Mouse (Mus musculus): Measurements from ENCODE around the gene Adgrg1. TPM values are rescaled to one million over a fixed set of nuclear protein-coding genes. Genes with fewer than 3 reads are reported as not detected.

The Adgrg1 gene
- polyA plus RNA-seq, 1 experiment from 2014 or later = 39.0 TPM

GRCm38 (mm10) chr8:95044811-95045210 lies 70.3 kb downstream of the Adgrg1 start:
- Histone ChIP-seq H3K4me3 (ENCODE audit: low read depth, low read length) (no peak overlapping the region), H3K4me2 (replicated peaks; ENCODE audit: low read depth, low read length) (no peak overlapping the region), H3K27ac (ENCODE audit: low read length) (no peak overlapping the region), H3K9me3 (ENCODE audit: low read length) (no peaks in the 10 kb centered on the region), H3K36me3 (ENCODE audit: insufficient read depth, low read length) (no peaks in the 10 kb centered on the region), H3K9ac (replicated peaks; ENCODE audit: low read depth) (no peak overlapping the region), H3K4me1 (ENCODE audit: insufficient read depth, low read depth, low read length) (no peaks in the 10 kb centered on the region), H3K27me3 (replicated peaks; ENCODE audit: insufficient read depth, low read length) (no peaks in the 10 kb centered on the region)
- no peak for TF ChIP-seq EP300 (IDR thresholded peaks at IDR 0.05)
- no peak for TF ChIP-seq CTCF (IDR thresholded peaks at IDR 0.05)
- 57% methylated on average over 4 of the region's 4 CpGs for WGBS
- ATAC-seq (no peak), DNase-seq (ENCODE audit: low spot score) (no peak)

DNA sequence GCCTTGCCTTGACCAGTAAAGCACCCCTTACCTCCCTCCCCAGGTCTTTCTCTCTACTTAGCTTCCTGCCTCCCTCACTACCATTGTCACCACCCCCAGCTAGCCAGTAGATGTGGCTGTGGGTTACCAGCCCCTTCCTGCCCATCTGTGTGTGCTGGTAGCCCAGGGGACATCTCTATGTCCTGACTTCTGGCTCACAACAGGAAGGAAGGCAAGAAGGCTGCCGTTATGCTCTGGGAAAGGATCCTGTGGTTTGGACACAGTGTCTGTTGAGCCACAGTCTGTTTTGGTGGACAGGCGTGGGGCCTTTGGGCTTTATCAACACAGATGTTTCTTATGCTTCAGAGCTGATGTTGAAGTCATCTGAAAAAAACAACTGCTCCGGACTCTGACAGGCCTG lies 72.4 kb downstream of the Adgrg1 start:
- WGBS = 49% methylated on average over 3 of the region's 3 CpGs
- Histone ChIP-seq H3K9me3 (ENCODE audit: low read length) (no peaks in the 10 kb centered on the region), H3K27ac (ENCODE audit: low read length) (no peak overlapping the region), H3K4me2 (replicated peaks; ENCODE audit: low read depth, low read length) (no peak overlapping the region), H3K4me3 (ENCODE audit: low read depth, low read length) (no peak overlapping the region), H3K27me3 (replicated peaks; ENCODE audit: insufficient read depth, low read length) (no peaks in the 10 kb centered on the region), H3K9ac (replicated peaks; ENCODE audit: low read depth) (no peak overlapping the region), H3K4me1 (ENCODE audit: insufficient read depth, low read depth, low read length) (no peaks in the 10 kb centered on the region), H3K36me3 (ENCODE audit: insufficient read depth, low read length) (no peaks in the 10 kb centered on the region)
- no peak for TF ChIP-seq EP300 (IDR thresholded peaks at IDR 0.05)
- TF ChIP-seq CTCF (IDR thresholded peaks at IDR 0.05) = no peak
- no peak for ATAC-seq
- no peak for DNase-seq (ENCODE audit: low spot score)

GRCm38 (mm10) chr8:95047884-95048680 lies 73.5 kb downstream of the Adgrg1 start:
- 63% methylated on average over 6 of the region's 6 CpGs for WGBS
- ATAC-seq = no peak
- no peaks in the 10 kb centered on the region for H3K4me1 ChIP-seq (ENCODE audit: insufficient read depth, low read depth, low read length)

DNA sequence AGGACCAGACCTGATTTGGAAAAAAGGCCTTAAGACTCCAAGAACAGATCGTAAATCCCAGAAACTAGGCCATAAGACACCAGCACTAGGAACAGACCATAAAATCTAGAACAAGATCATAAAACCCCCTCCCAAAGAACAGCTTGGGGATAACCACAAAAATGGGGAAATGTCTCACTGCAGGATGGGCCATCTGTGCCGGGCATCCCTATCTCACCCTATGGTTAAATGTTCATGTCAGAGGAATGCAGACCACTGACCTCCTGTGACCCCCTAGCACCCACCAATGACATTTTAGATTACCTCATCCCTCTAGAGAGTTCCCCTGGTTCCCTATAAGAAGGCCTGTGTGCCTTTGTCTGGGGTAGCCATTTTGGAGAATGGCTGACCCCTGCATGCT lies 75.1 kb downstream of the Adgrg1 start:
- TF ChIP-seq EP300 (IDR thresholded peaks at IDR 0.05) = no peak
- TF ChIP-seq CTCF (IDR thresholded peaks at IDR 0.05) = no peak
- Histone ChIP-seq H3K4me3 (ENCODE audit: low read depth, low read length) (no peak overlapping the region), H3K4me1 (ENCODE audit: insufficient read depth, low read depth, low read length) (no peaks in the 10 kb centered on the region), H3K36me3 (ENCODE audit: insufficient read depth, low read length) (no peaks in the 10 kb centered on the region), H3K9me3 (ENCODE audit: low read length) (no peaks in the 10 kb centered on the region), H3K27ac (ENCODE audit: low read length) (no peak overlapping the region), H3K4me2 (replicated peaks; ENCODE audit: low read depth, low read length) (no peak overlapping the region), H3K27me3 (replicated peaks; ENCODE audit: insufficient read depth, low read length) (no peaks in the 10 kb centered on the region), H3K9ac (replicated peaks; ENCODE audit: low read depth) (no peak overlapping the region)
- DNase-seq (ENCODE audit: low spot score) (no peak), ATAC-seq (no peak)
- WGBS = 58% methylated on average over 2 of the region's 2 CpGs

More at GRCm38 (mm10) chr8:95047884-95048680, 73.5 kb downstream of the Adgrg1 start:
- no peak for DNase-seq (ENCODE audit: low spot score)
- Histone ChIP-seq H3K9ac (replicated peaks; ENCODE audit: low read depth) (no peak overlapping the region), H3K9me3 (ENCODE audit: low read length) (no peaks in the 10 kb centered on the region), H3K4me2 (replicated peaks; ENCODE audit: low read depth, low read length) (no peak overlapping the region), H3K36me3 (ENCODE audit: insufficient read depth, low read length) (no peaks in the 10 kb centered on the region), H3K27ac (ENCODE audit: low read length) (no peak overlapping the region), H3K27me3 (replicated peaks; ENCODE audit: insufficient read depth, low read length) (no peaks in the 10 kb centered on the region), H3K4me3 (ENCODE audit: low read depth, low read length) (no peak overlapping the region)
- TF ChIP-seq EP300 (IDR thresholded peaks at IDR 0.05) = no peak
- no peak for TF ChIP-seq CTCF (IDR thresholded peaks at IDR 0.05)

- H3K9me3 ChIP-seq (ENCODE audit: low read length) = no peaks in the 10 kb centered on the region
- no peak for DNase-seq (ENCODE audit: low spot score)
- no peaks in the 10 kb centered on the region for H3K27me3 ChIP-seq (replicated peaks; ENCODE audit: insufficient read depth, low read length)
- H3K9ac ChIP-seq (replicated peaks; ENCODE audit: low read depth) = no peak overlapping the region
- ATAC-seq = no peak
- no peaks in the 10 kb centered on the region for H3K36me3 ChIP-seq (ENCODE audit: insufficient read depth, low read length)
- TF ChIP-seq EP300 (IDR thresholded peaks at IDR 0.05) (no peak), CTCF (IDR thresholded peaks at IDR 0.05) (no peak)
- H3K4me1 ChIP-seq (ENCODE audit: insufficient read depth, low read depth, low read length) = no peaks in the 10 kb centered on the region
- no peak overlapping the region for H3K4me2 ChIP-seq (replicated peaks; ENCODE audit: low read depth, low read length)
- no peak overlapping the region for H3K4me3 ChIP-seq (ENCODE audit: low read depth, low read length)
- 48% methylated on average over 6 of the region's 6 CpGs for WGBS
- H3K27ac ChIP-seq (ENCODE audit: low read length) = no peak overlapping the region
Observed at GRCm38 (mm10) chr8:95054438-95054837, 79.9 kb downstream of the Adgrg1 start.

GRCm38 (mm10) chr8:95054927-95055510 lies 80.5 kb downstream of the Adgrg1 start, which contains the start of gene Drc7:
Drc7 (plus strand) TSS chr8:95055103.
- TF ChIP-seq EP300 (IDR thresholded peaks at IDR 0.05) (no peak), CTCF (IDR thresholded peaks at IDR 0.05) (no peak)
- Histone ChIP-seq H3K4me2 (replicated peaks; ENCODE audit: low read depth, low read length) (no peak within 1 kb of the TSS), H3K4me1 (ENCODE audit: insufficient read depth, low read depth, low read length) (no peaks in the 10 kb centered on the region), H3K27ac (ENCODE audit: low read length) (no peak within 1 kb of the TSS), H3K27me3 (replicated peaks; ENCODE audit: insufficient read depth, low read length) (no peaks in the 10 kb centered on the region), H3K9ac (replicated peaks; ENCODE audit: low read depth) (no peak within 1 kb of the TSS), H3K36me3 (ENCODE audit: insufficient read depth, low read length) (no peaks in the 10 kb centered on the region), H3K9me3 (ENCODE audit: low read length) (no peaks in the 10 kb centered on the region), H3K4me3 (ENCODE audit: low read depth, low read length) (no peak within 1 kb of the TSS)
- 21% methylated on average over 2 of the region's 2 CpGs for WGBS
- ATAC-seq (peak; percentile 82), DNase-seq (ENCODE audit: low spot score) (peak; percentile 81)

All from lung, postnatal 0 days (tissue).